Mouse (Mus musculus) CD8-positive naive resting alpha-beta T cell, adult 2 months (primary cell): ENCODE results near the gene Fbxl8.
A peak's percentile ranks its signal among the peaks of the same experiment; 100 is the strongest.
"Not testable (repeated sequence)": the region's sequence is repeated elsewhere in the genome, so short reads cannot be mapped to it uniquely, and the experiment has no call there.

Experiments
- DNase-seq, 2 experiments: peaks; one replicate each; pipeline ENCODE4 v3.0.0; 2022; ENCODE audit warnings: low read depth in 2 of 2, low spot score in 2 of 2

The Fbxl8 gene

GRCm38 (mm10) chr8:105281821-105282220 is 17.4 kb downstream of the Fbxl8 start:
- no peak for DNase-seq

DNA sequence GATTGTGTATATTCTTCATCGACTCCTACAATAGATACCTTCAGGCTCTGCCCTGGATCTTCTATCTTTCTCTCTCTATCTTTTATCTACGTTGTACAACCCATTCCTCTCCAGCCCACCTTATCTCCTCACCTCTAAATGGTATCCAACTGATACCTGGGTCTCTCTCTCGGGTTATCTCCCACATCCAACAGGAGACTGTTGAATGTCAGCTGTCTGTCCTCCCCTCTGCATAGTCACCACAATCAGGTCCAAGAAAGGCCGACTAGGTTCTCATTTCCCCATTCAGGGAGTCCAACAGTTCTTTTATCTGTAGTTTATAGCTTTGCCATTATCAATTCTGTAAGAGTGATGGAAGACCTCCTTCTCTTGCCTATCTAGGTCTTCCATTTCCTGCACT is 17.8 kb downstream of the Fbxl8 start:
- DNase-seq: no peak

- DNase-seq: no peak
These were observed 18.6 kb downstream of the Fbxl8 start for GRCm38 (mm10) chr8:105283074-105283473.

- DNase-seq: no peak
These were observed 21.1 kb downstream of the Fbxl8 start for GRCm38 (mm10) chr8:105285514-105285913.

GRCm38 (mm10) chr8:105286907-105287306 is 22.5 kb downstream of the Fbxl8 start:
- DNase-seq: no peak

DNA sequence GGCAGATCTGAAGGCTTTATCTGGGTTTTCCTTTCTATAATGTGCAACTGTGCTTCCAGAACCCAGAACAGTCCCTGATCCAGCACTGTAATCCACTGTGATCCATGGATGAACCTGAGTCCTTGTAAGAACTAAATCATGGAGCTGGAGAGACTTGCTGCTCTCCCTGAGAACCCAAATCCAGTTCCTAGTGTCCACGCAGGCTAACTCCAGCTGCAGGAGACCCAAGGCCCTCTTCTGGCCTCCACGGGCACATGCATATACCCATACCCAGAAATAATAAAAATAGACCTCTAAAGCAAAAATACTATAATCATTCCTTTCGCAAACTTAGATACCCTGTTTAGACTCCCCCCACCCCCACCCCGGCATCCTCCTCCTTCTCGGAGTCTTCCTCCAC is 23.8 kb downstream of the Fbxl8 start:
- DNase-seq: no peak

DNA sequence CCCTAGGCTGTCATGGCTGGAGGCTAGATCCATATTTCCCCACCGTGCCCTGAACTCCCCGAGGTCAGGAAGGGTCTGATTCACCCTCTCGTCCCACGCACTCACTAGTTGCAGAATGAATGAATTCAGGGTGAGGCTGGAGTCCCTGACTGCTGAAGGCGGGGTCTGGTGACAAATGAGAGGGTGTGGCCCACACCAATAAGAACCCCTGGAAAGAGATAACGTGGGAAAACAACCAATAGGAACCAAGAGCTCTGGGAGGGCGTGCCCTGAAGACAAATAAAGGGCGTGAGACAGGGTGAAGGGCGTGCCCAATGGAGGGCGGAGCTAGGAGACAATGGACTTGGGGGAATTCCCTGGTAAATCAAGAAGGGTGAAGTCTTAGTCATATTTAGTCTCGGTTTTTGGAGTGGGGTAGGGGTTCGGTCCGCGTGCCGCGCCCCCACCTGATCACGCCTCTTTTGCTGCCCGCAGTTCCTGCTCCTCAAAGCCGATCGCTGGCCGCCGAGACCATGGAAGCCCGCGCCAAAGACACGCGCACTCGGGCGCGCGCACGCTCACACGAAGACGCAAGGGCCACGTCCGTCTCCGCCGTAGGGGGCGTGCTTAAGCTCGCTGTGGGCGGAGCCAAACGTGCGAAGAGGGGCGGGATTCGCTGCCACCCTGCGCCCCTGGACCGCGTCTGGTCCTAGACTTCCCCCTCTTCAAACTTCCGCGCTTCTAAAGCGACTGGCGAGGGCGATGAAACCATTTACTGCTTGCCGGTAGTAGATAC is 24.7 kb downstream of the Fbxl8 start:
- peak; percentile 87 to 92 for DNase-seq

DNA sequence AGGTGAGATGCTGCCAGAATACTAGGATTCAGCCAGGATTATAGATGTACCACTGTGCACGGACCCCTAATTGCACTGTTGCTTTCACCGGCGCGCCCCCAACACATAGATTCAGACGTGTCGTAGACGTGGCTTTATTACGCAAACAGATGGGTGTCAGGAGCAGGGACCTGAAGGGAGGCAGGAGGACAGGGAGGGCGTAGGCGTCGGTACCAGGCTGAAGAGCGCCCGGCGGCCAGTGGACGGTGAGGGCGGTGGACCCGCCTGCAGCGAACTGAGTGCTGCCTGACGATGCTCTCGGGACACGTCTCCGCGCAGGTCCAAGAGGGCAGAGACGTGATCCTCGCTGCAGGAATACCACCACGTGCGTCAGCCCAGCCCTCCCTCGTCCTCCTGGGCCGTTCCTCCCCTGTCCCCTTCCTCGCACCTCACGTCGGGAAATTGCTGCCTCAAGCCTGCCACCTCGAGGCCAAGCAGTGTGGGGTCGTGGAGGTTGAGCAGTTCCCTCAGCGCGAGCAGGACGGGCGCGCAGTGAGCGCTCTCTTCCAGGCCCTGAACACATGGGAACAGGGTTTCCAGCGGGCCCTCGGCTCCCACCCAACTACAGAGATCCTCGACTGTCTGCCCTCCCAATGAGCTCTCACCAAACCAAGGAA is 25.5 kb downstream of the Fbxl8 start, which contains the start of gene 4931428F04Rik:
Gene 4931428F04Rik, minus strand, starts transcription at position 60 of the 656 bp plus-strand sequence.
- no peak for DNase-seq

DNA sequence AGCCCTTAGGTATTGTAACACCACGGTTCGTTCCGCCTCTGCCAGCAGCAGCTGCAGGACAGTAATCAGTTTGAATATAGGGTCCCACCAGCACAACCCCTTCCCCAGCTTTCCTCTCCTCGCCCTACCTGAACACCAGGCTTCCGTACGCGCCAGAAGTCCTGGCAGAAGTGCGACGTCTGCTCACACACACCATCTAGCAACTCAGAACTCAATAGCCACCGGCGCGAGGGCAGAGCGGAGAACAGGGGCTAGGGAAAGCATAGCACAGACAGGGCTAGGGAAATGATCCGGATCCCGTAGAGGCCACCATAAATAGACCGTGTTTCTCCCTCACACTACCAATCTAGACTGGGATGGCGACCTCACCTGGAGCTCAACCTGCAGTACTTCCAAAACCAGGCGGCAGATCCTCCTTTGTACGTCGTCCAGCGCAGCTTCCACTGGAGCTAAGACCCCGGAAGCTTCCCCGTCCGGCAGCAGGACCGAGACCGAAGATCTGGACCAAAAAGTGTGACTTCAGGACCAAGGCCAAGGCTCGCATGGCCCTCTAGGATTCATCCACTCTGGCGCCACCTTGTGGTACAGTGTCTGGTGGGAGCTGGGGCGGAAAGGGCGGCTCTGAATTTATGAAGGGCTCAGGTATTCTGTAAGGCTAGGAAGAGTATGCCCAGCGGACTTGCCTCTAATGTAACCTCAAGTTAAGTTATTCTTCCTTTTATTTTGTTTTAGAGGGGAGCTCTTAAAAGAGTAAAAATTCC is 26.3 kb downstream of the Fbxl8 start:
- DNase-seq: peak; percentile 84 to 92

DNA sequence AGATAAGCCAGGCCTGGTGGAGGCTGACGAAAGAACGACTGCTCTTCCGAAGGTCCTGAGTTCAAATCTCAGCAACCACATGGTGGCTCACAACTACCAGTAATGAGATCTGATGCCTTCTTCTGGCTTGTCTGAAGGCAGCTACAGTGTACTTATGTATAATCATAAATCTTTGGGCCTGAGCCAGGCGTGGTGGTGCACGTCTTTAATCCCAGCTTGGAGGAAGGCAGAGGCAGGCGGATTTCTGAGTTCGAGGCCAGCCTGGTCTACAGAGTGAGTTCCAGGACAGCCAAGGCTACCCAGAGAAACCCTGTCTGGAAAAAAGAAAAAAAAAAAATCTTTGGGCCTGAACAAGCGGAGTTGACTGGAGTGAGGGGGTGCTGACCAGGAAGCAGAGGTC is 26.9 kb downstream of the Fbxl8 start:
- DNase-seq: not testable (repeated sequence)

DNA sequence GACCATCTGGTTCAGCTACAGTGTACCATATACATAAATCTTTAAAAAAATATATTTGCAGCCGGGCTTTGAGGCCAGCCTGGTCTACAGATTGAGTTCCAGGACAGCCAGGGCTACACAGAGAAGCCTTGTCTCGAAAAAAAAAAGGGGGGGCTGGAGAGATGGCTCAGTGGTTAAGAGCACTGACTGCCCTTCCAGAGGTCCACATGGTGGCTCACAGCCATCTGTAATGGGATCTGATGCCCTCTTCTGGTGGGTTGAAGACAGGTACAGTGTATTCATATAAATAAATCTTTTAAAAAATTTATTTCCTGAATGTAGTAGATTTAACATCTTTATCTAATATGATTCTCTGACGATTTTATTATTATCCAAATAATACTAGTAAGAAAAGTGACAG is 27.4 kb downstream of the Fbxl8 start:
- not testable (repeated sequence) for DNase-seq

GRCm38 (mm10) chr8:105292471-105292870 is 28.0 kb downstream of the Fbxl8 start:
- no peak for DNase-seq

DNA sequence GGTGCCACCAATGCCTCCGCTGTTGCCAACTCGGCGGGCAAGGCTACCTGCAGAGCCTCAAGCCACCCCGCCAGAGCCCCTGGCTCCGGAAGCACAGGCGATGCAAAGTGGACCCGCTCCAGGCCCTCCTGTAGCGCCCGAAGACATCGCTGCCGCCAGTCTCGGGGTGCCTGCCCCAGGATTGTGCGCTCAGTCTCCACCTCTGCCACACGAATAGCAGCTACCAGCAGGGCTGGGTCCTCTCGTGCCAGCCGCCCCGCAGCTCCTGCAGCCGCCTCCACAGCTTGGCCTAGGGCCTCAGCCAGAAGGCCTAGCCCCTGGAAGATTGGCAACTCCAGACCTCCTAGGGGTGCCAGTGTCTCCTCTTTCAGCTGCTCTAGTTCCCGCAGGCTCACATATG is 29.0 kb downstream of the Fbxl8 start:
- DNase-seq: no peak

DNA sequence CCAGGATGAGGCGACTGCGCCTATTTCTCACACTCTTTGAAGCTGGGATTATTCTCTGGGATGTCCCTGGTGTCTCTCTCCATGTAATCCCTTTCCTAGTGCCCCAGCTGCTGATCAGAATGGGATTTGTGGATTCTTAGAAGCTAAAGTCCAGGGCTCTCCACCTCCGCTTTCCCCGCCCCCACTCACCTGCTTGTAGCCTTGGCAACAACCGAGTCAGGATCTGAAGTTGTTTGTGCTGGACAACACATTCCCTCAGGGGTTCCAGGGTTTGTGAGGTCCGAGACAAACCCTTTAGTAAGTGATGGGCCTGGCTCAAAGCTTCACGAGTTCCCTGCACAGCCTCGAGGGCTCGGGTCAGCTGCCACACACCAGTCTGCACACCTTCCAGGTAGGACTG is 30.3 kb downstream of the Fbxl8 start:
- no peak for DNase-seq

GRCm38 (mm10) chr8:105295256-105295655 is 30.8 kb downstream of the Fbxl8 start:
- no peak for DNase-seq

GRCm38 (mm10) chr8:105295895-105296573 is 31.6 kb downstream of the Fbxl8 start, which contains the start of gene Exoc3l:
TSS of gene Exoc3l (minus strand) at chr8:105296101.
- DNase-seq: no peak

DNA sequence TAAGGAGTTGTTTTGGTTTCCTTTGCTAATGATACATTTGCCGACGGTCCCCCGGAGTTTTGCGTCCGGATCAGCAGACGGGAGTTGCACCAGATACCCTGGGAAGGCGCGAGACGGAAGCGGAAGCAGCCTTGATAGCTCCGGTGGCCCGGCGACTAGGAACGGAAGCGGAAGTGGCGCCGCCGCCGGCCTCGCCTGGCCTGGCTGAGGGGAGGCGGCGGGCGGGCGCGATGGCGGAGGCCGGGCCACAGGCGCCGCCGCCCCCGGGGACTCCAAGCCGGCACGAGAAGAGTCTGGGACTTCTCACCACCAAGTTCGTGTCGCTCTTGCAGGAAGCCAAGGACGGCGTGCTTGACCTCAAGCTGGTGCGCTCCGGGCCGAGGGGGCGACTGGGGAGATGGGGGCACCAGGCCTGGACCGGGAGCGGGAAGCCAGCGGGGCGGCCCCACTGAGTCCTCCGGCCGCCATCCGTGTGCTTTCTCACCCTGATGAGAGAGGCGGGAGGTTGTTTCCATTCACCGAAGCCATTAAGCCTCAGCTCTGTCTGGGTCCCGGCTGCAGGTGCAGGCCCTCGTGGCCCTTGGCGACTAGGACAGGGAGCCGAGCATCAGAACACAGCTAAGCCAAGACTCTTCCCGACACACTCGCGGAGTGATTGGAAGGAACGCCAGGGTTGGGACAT is 33.2 kb downstream of the Fbxl8 start, which contains the start of gene E2f4:
Gene E2f4, plus strand, starts transcription at position 153 of the 682 bp plus-strand sequence.
- peak; percentile 76 to 82 for DNase-seq

GRCm38 (mm10) chr8:105298351-105299252 is 34.2 kb downstream of the Fbxl8 start:
- no peak for DNase-seq

GRCm38 (mm10) chr8:105299962-105300361 is 35.5 kb downstream of the Fbxl8 start:
- no peak for DNase-seq
